Mouse (Mus musculus) heart, adult 9 months (tissue): ENCODE measurements at regions not wholly inside any gene's neighbourhood (a gene's known extent, or its start where the extent isn't known, plus 50 kb on each side); places are given as distances from the start of the nearest gene placed in this dataset.

ENCODE experiments used
- DNase-seq, 2 experiments: peaks; one replicate each; pipeline ENCODE4 v3.0.0; 2022; ENCODE audit warnings: low spot score in 2 of 2

DNA sequence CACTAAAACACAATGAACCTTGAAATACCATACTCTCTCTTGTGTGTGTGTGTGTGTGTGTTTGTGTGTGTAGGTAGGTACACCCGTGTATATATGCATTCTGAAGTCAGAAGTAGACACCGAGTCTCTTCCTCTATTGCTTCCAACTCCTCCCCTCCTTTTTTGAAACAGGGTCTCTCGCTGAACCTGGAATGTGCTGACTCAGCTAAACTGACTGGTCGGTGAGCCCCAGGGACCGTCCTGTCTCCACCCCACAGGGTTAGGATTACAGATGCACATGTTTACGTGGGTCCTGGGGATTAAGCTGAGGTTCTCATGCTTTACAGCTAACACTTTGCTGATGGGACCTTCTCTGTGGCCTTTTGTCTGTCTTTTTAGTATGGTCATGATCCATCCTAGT, 74.8 kb upstream of the Nfil3 start:
- no peak for DNase-seq

DNA sequence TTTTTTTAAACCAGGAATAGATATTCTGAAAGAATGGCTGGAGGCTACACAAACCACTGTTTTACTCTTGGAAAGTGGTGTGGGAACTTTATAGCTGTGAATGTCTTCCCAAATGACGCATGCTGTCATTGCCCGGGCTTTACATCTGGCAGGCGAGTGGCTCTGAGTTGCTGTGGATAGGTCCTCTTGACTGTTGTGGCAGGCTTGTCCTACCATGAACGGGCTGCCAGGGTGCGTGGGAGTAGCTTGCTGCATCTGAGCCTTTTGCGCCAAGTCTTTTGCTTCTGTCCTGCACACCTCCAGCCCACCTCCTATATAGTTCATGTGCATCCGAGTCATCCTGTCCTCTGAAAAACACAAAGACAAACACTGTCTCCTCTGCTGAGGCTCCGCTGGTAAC, 72.3 kb upstream of the Nfil3 start:
- no peak for DNase-seq

DNA sequence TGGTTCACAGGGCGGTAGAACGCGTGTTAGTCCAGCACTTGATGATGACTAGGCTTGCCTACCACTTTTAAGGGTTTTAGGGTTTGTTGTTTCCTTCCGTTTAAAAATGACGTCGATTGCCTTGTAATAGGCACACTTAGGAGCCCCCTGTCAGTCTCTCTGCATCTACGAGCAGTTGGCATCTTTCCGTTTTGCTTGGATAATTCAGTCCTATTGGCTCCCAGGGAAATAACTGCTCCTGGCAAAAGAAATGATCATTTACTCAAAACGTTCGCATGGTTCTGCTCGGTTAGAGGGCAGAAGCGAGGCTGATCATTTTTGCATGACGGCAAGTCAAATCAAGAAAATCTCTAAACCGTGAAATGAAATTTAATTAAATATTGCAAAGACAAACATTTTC, 71.9 kb upstream of the Nfil3 start:
- no peak for DNase-seq

DNA sequence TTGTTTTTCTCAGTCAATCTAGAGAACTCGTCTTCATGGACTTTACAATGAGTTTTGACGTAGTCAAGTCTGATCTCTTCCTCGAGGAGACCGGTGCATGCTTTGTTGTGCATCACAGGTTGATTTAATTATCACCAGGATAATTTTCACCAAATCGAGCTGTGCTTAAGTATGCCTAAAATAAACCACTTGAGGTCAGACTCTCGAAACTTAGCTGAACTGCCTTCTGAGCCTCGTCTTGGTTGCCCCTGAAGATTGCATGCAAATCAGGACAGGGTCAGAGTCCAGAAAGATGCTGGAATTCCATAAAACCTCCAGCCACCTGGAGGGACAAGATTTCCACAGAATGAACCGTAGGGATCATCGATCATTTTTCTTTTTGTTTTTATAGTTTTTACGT, 71.3 kb upstream of the Nfil3 start:
- no peak for DNase-seq

DNA sequence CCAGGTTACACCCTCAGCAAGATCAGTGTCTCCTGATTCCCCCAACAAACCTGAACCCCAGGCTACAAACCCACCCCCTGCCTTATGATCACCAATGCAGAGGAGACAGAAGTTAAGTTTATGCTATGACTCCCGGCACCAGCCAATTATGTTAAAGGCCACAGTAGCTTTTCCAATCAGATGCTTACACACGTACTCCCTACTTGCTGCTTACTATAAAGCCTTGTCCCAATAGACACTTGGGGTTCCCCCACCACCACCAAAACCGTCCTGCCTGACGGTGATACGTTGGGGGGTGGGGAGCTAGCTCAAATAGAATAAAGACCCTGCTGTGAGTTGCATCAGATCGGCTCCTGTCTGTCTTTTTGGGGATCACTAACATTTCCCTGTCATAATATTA, 70.5 kb upstream of the Nfil3 start:
- no peak for DNase-seq

DNA sequence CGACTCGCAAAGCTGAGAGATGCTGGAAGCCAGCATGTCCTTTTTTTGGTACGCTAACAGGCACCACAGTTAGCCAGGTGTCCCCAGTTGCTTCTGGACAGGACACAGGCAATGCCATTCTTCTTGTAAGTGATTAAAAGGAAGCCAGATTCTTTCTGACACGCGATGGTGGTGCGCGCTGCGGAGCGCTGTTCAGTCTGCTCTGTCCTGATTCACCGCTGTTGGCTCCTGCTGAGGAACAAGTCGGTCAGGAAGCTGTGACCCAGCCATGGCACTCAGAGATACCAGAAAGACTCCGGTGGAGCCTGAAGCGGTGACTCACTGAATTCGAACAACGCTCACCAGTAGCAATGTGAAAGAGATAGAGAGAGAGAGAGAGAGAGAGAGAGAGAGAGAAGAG, 68.3 kb upstream of the Nfil3 start:
- DNase-seq: no peak

DNA sequence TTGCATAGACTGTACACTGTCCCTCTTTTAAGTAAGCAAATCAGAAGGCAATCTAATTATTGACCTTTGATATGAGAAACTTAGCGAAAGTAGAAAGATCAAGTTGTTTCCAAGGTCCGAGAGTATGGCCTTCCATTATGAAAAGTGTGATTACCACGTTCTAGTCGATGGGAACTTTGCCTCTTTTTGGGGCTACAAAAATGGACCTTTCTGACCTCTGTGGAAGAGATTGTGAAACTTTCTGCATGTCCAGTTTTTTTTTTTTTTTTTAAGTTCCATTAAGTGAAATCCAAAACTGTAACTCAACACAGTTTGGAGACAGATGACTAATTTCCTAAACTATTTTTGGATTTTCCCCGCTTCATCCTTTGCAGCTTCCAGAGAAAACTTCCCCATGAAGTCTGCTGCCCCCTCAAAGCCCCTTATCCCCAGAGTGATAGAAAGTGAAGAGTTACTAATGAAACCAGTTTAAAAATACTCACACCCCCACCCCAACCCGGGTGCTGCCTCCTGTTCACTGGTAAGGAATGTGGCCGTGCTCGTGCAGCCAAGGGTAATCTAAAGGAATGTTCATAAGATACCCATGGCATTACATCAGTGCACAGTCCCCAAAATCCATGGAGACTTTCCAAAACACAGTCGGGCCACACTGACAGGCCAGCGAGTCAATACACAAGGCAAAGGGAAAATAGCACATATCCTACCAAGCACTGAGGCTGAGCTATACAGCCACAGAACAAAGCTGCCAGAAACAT, 52.5 kb upstream of the Nfil3 start:
- DNase-seq: peak; percentile 61 to 74
